Mouse (Mus musculus): Measurements from ENCODE around the gene Tnfrsf21.

Tnfrsf21 gene

GRCm38 (mm10) chr17:43025048-43025447, 8.7 kb downstream of the Tnfrsf21 start:
- DNase-seq (ENCODE audit: low read depth): no peak

GRCm38 (mm10) chr17:43025819-43026593, 9.7 kb downstream of the Tnfrsf21 start:
- DNase-seq (ENCODE audit: low read depth): no peak

- DNase-seq (ENCODE audit: low read depth): no peak
Observed at GRCm38 (mm10) chr17:43026708-43027107, 10.4 kb downstream of the Tnfrsf21 start.

GRCm38 (mm10) chr17:43029546-43029945, 13.2 kb downstream of the Tnfrsf21 start:
- DNase-seq (ENCODE audit: low read depth): no peak

- no peak for DNase-seq (ENCODE audit: low read depth)
Observed at GRCm38 (mm10) chr17:43030290-43030689, 13.9 kb downstream of the Tnfrsf21 start.

- DNase-seq (ENCODE audit: low read depth): no peak
Observed at GRCm38 (mm10) chr17:43032489-43033036, 16.2 kb downstream of the Tnfrsf21 start.

- DNase-seq (ENCODE audit: low read depth): no peak
Observed at GRCm38 (mm10) chr17:43035386-43035785, 19.0 kb downstream of the Tnfrsf21 start.

GRCm38 (mm10) chr17:43036058-43036757, 19.9 kb downstream of the Tnfrsf21 start:
- no peak for DNase-seq (ENCODE audit: low read depth)

GRCm38 (mm10) chr17:43040571-43040970, 24.2 kb downstream of the Tnfrsf21 start:
- DNase-seq (ENCODE audit: low read depth): no peak

- DNase-seq (ENCODE audit: low read depth): no peak
Observed at GRCm38 (mm10) chr17:43050619-43051018, 34.3 kb downstream of the Tnfrsf21 start.

- DNase-seq (ENCODE audit: low read depth): no peak
Observed at GRCm38 (mm10) chr17:43052791-43053190, 36.4 kb downstream of the Tnfrsf21 start.

- no peak for DNase-seq (ENCODE audit: low read depth)
Observed at GRCm38 (mm10) chr17:43053943-43054342, 37.6 kb downstream of the Tnfrsf21 start.

- DNase-seq (ENCODE audit: low read depth): no peak
Observed at GRCm38 (mm10) chr17:43058277-43059025, 42.1 kb downstream of the Tnfrsf21 start.

GRCm38 (mm10) chr17:43064705-43065104, 48.4 kb downstream of the Tnfrsf21 start:
- no peak for DNase-seq (ENCODE audit: low read depth)

- DNase-seq (ENCODE audit: low read depth): no peak
Observed at GRCm38 (mm10) chr17:43068846-43069553, 52.6 kb downstream of the Tnfrsf21 start.

- DNase-seq (ENCODE audit: low read depth): no peak
Observed at GRCm38 (mm10) chr17:43070946-43071345, 54.6 kb downstream of the Tnfrsf21 start.

- DNase-seq (ENCODE audit: low read depth): no peak
Observed at GRCm38 (mm10) chr17:43072142-43072786, 55.9 kb downstream of the Tnfrsf21 start.

GRCm38 (mm10) chr17:43072787-43073148, 56.4 kb downstream of the Tnfrsf21 start:
- no peak for DNase-seq (ENCODE audit: low read depth)

- no peak for DNase-seq (ENCODE audit: low read depth)
Observed at GRCm38 (mm10) chr17:43074391-43074790, 58.0 kb downstream of the Tnfrsf21 start.

- no peak for DNase-seq (ENCODE audit: low read depth)
Observed at GRCm38 (mm10) chr17:43075100-43075499, 58.7 kb downstream of the Tnfrsf21 start.

GRCm38 (mm10) chr17:43075937-43076336, 59.6 kb downstream of the Tnfrsf21 start:
- DNase-seq (ENCODE audit: low read depth): no peak
